Mouse (Mus musculus) embryonic facial prominence, embryonic 12.5 days (tissue): ENCODE results near the gene Pld4. TPM values are rescaled to one million over a fixed set of nuclear protein-coding genes. Genes with fewer than 3 reads are reported as not detected.

Experiments
- ATAC-seq: fragments of 200-750 bp; cut with Nextera tagmentation; 2 replicates; pipeline ENCODE4 v1.8.0; 2017; ENCODE audit not compliant: insufficient number of reproducible peaks, insufficient read depth, low FRiP score, low TSS enrichment
- H3K27ac ChIP-seq: fragments of 300-500 bp; sonication (generic); 2 replicates; pipeline ENCODE4 v1.5.1; 2016; ENCODE audit warnings: mild to moderate bottlenecking
- H3K27me3 ChIP-seq: fragments of 300-500 bp; sonication (generic); 2 replicates; pipeline ENCODE4 v1.6.1; 2016; ENCODE audit warnings: mild to moderate bottlenecking, moderate library complexity
- H3K36me3 ChIP-seq: fragments of 300-500 bp; sonication (generic); 2 replicates; pipeline ENCODE4 v1.6.1; 2016; ENCODE audit warnings: mild to moderate bottlenecking
- H3K4me1 ChIP-seq: fragments of 300-500 bp; sonication (generic); 2 replicates; pipeline ENCODE4 v1.6.1; 2016
- H3K4me2 ChIP-seq: fragments of 300-500 bp; sonication (generic); replicated peaks from 2 replicates; pipeline ENCODE4 v1.6.1; 2016; ENCODE audit warnings: mild to moderate bottlenecking, moderate library complexity
- H3K4me3 ChIP-seq: fragments of 300-500 bp; sonication (generic); 2 replicates; pipeline ENCODE4 v1.5.1; 2016; ENCODE audit warnings: mild to moderate bottlenecking
- H3K9ac ChIP-seq: fragments of 300-500 bp; sonication (generic); 2 replicates; pipeline ENCODE4 v1.6.1; 2016; ENCODE audit warnings: mild to moderate bottlenecking, moderate library complexity
- H3K9me3 ChIP-seq: fragments of 300-500 bp; sonication (generic); 2 replicates; pipeline ENCODE4 v1.6.1; 2016; ENCODE audit warnings: mild to moderate bottlenecking, moderate library complexity
- WGBS: fragments of 180-500 bp; shearing (Covaris S2); methylation state at CpG from one replicate; pipeline ENCODE4 v1.1.7; 2016; 5-methylcytosine and 5-hydroxymethylcytosine counted together
- polyA plus RNA-seq: library from polyadenylated mRNA; unstranded; fragments of >200 nt; fragmentation: Nextera tagmentation; extraction: Ambion mirVana; gene quantifications from 2 replicates; pipeline ENCODE4 v1.2.1, GENCODE M21; 2016

The Pld4 gene
- polyA plus RNA-seq, 1 experiment from 2014 or later: 4.9 TPM

DNA sequence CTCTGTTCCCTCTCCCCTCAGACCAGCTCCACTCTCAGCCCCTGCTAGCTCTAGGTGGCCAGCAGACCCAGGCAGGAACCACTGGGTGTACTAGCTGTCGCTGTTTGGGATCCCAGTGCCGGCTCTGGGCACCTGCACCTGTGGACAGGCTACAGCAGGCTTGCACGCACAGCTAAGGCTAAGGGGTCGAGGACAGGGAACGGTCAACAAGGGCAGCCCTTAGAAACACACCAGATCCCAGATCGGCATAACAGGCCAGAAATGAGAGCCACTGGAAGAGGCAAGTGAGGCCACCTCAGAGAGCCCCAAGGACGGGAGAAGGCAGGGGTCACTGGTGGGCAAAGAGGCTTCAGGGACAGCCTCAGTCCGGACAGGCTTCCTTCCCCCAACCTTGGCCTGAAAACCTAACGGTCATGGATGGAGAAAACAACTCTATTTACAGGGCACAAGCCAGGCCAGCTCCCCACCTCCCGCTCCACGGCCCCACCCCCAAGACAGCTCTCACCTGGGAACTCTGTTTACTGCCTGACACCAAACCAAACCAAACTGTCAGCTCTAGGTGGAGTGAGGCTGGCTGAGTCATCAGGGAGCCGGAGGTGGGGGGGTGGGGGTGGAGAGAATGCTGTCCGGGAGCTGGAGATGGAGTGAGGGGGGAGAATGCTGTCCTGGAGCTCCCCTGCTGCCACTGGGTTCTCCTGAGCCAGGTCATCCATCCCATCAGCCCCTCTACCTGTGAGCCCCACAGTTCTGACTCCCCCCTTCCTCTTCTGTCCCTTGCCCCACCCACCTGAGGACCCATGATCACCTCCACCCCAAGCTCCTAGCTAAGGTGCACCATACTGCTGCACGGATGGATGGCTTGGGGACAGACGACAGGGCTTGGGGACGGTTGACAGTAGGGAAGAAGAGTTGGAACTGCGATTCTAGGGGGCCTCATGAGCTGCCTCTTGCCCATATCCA lies 36.4 kb downstream of the Pld4 start:
- H3K27ac ChIP-seq: no peak overlapping the region
- 47% methylated on average over 17 of the region's 17 CpGs for WGBS

DNA sequence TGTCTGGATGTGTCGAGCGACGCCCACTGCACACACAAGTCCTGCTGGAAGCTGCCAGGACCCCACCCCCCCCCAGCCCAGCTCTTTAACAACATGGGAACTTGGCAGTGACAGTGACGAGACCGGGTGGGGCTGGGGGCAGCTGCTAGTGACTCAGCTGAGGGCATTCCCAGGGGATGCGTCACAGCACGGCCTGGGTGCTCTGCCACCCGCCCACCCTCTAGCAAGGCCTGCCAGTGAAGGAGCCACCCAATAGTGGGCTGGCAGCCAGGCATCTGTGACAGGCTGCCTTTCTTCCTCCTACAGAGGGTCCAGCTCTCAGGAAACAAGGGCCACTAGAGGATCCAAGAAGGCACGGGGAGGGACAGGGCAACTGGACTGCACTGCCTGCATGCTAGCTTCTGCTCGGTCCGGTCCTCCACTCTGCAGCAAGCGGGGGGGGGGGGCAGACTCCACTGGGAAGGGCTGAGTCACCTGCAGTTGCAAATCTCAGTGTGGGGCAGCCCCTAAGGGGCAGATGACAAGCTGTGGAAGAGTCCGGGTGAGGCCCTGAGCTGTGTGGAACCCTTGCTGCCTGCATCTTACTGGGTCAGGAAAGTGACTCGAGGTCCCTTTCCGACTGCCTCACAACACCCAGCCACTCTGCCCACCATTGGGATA lies 37.3 kb downstream of the Pld4 start:
- no peak overlapping the region for H3K4me3 ChIP-seq
- H3K4me1 ChIP-seq: peaks cover 21% of the 10 kb centered on the region; the same call in 1 of the 2 replicates
- no peak overlapping the region for H3K27ac ChIP-seq
- H3K9me3 ChIP-seq: no peaks in the 10 kb centered on the region
- peaks cover 26% of the 10 kb centered on the region for H3K27me3 ChIP-seq
- H3K36me3 ChIP-seq: no peaks in the 10 kb centered on the region
- no peak overlapping the region for H3K9ac ChIP-seq
- no peak overlapping the region for H3K4me2 ChIP-seq
- ATAC-seq: no peak
- 64% methylated on average over 15 of the region's 15 CpGs for WGBS

More for the DNA sequence above, 36.4 kb downstream of the Pld4 start:
- no peak overlapping the region for H3K4me2 ChIP-seq
- no peak for ATAC-seq
- no peak overlapping the region for H3K9ac ChIP-seq
- no peaks in the 10 kb centered on the region for H3K9me3 ChIP-seq
- peaks cover 19% of the 10 kb centered on the region; the same call in 1 of the 2 replicates for H3K4me1 ChIP-seq
- no peaks in the 10 kb centered on the region for H3K36me3 ChIP-seq
- no peak overlapping the region for H3K4me3 ChIP-seq
- H3K27me3 ChIP-seq: peaks cover 18% of the 10 kb centered on the region

DNA sequence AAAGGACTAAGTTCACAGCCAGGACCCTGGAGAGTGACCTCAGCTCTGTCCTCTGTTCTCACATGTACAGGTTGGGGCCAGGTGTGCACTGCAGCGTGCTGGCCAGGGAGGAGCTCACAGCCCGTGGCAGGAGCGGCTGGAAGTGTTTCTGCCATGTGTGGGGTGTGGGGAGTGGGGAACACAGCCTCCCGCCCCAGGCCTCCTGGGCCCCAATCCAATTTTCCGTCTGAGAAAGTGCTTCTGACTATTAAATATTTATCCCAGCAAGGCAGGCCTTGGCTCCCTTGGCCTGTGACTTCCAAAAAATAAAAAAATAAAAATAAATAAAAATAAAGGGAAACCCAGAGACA lies 37.9 kb downstream of the Pld4 start:
- ATAC-seq: no peak
- H3K4me1 ChIP-seq: peaks cover 21% of the 10 kb centered on the region; the same call in 1 of the 2 replicates
- H3K27me3 ChIP-seq: peaks cover 30% of the 10 kb centered on the region
- no peak overlapping the region for H3K4me3 ChIP-seq
- WGBS: 27% methylated on average over 5 of the region's 5 CpGs
- H3K9me3 ChIP-seq: no peaks in the 10 kb centered on the region
- no peaks in the 10 kb centered on the region for H3K36me3 ChIP-seq
- H3K27ac ChIP-seq: no peak overlapping the region
- no peak overlapping the region for H3K9ac ChIP-seq
- no peak overlapping the region for H3K4me2 ChIP-seq

DNA sequence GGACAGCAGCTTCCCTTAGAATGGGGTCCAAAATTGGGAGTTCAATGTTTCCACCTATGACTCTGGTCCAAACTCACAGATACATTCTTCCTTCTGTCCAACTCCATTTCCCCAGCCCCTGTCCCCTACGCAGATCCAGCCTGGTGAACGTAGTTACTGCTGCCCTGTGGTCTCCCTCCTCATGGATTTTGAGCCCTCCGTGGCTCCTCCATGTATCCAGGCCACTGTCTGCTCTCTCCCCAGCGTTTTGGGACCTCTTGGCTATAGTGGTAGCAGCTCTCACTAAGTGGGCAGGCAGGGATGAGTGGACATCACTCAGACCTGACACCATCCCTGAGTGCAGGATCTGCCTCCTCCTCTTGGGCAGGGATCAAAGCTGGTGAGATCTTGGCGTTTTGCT lies 38.3 kb downstream of the Pld4 start:
- Histone ChIP-seq H3K27ac (no peak overlapping the region), H3K27me3 (peaks cover 31% of the 10 kb centered on the region), H3K36me3 (no peaks in the 10 kb centered on the region), H3K9me3 (no peaks in the 10 kb centered on the region), H3K4me1 (peaks cover 21% of the 10 kb centered on the region; the same call in 1 of the 2 replicates), H3K4me2 (no peak overlapping the region), H3K4me3 (no peak overlapping the region), H3K9ac (no peak overlapping the region)
- ATAC-seq: no peak
- WGBS: 74% methylated on average over 5 of the region's 5 CpGs

DNA sequence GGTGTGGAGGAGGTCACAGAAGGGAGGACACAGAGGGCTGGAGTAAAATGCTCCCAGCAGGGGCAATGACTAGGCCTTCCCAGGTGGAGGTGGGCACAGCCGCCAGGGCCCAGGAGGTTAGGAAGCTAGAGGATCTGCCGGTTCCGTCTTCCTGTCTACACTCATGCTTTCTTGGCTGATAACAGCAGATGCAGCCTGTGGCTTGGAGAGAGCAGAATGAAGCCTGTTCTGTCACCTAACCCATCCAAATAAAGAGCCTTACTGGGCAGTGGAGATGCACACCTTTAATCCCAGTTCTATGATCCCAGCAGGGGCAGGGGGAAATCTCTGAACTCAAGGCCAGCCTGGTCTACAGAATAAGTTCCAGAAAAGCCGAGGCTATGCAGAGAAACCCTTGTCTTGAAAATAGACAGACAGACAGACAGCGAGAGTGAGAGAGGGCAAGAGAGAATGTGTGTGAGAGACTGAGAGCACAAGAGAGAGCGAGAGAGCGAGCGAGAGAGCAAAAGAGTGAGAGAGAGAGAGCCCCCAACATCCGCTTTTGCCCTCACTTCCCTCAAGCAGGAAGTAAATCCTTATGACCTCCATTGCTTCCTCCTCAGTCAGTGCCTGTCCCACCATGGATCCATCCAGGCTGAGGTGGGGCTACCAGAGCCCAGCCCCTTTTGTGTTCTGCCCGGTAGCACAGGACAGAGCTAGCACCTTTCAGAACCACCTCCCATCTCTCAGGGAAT lies 38.9 kb downstream of the Pld4 start:
- peaks cover 18% of the 10 kb centered on the region; the same call in 1 of the 2 replicates for H3K4me1 ChIP-seq
- H3K4me2 ChIP-seq: no peak overlapping the region
- no peaks in the 10 kb centered on the region for H3K36me3 ChIP-seq
- no peak for ATAC-seq
- 80% methylated on average over 10 of the region's 10 CpGs for WGBS
- H3K27me3 ChIP-seq: peaks cover 31% of the 10 kb centered on the region
- H3K4me3 ChIP-seq: no peak overlapping the region
- no peaks in the 10 kb centered on the region for H3K9me3 ChIP-seq
- no peak overlapping the region for H3K27ac ChIP-seq
- no peak overlapping the region for H3K9ac ChIP-seq

DNA sequence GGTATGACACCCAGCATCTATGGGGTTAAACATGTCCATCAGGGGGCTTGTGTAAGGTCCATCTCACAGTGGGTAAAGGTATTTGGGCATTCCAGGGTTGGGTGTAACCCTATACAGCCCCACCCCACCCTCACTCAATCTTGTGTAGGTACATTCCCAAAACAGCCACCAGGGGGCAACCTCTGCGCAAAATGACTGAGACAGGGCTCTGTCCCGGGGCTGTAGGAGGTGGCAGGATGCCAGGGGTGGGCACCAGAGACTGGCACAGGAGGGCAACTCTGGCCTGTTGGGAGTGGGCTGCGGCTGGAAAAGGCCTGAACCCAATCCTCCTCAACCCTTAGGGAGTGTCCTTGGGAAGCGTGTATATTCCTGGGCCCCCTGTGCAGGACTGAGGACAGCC lies 40.0 kb downstream of the Pld4 start:
- WGBS: 14% methylated on average over 4 of the region's 4 CpGs
- no peaks in the 10 kb centered on the region for H3K36me3 ChIP-seq
- no peak overlapping the region for H3K9ac ChIP-seq
- peaks cover 15% of the 10 kb centered on the region; the same call in 1 of the 2 replicates for H3K4me1 ChIP-seq
- H3K27ac ChIP-seq: no peak overlapping the region
- peaks cover 31% of the 10 kb centered on the region for H3K27me3 ChIP-seq
- no peak for ATAC-seq
- no peaks in the 10 kb centered on the region for H3K9me3 ChIP-seq
- H3K4me3 ChIP-seq: no peak overlapping the region
- H3K4me2 ChIP-seq: no peak overlapping the region

DNA sequence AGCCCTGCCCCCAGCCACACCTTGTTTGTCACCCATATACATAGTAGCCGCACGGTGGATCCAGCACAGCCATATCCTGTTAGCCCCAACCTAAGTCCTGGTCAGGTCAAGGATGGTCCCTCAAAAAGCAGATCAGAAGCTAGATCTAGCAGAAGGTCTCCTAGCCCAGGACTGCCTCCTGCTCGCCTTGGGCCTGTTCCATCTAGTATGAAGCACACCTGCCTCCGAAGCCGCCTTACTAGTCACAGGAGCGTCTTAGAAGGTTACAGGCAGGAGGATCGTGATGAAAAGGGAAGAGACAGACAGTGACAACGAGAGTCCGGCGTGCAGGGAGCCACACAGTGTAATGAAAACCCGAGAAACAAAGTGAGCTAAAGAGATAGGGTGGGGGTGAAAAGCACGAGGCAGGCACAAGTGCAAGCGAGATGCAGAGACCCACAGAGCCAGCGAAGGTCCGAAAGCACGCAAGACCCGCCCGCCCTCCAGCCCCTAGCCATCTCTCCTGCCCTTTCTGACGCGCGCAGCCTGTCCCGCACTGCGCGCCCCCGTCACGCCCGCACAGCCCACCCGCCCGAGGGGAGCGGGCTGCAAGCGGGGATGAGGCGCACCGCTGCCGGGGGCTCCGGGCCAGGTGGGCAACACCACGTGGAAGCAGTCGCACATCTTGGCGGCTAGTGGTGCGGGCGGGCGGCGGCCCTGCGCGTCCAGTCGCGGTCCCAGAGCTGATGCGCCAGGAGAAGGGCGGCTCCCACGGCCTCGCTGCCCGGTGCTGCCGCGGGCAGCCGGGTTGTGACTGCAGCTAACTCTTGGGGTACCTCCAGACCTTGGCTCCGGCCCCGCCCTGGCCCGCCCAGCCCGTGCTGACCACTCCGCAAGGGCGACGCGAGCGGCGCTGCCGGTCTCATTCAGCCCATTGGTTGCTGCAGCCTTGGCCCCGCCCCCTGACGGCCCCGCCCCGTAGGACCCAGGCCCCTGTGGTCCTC lies 41.7 kb downstream of the Pld4 start, which contains the start of gene Ahnak2:
Ahnak2 (minus strand) TSS at position 794 of the 983 bp plus-strand sequence.
- Histone ChIP-seq H3K9me3 (no peaks in the 10 kb centered on the region), H3K27me3 (peaks cover 32% of the 10 kb centered on the region), H3K27ac (no peak within 1 kb of the TSS), H3K4me2 (peak within 1 kb of the TSS; percentile 100), H3K9ac (peak within 1 kb of the TSS; percentile 63), H3K36me3 (no peaks in the 10 kb centered on the region), H3K4me3 (peak within 1 kb of the TSS; percentile 55), H3K4me1 (0 out of 2 replicates have a peak, but pooled peaks cover 10% of the 10 kb centered on the region)
- ATAC-seq: peak; percentile 53
- 5% methylated on average over 59 of the region's 69 CpGs for WGBS

DNA sequence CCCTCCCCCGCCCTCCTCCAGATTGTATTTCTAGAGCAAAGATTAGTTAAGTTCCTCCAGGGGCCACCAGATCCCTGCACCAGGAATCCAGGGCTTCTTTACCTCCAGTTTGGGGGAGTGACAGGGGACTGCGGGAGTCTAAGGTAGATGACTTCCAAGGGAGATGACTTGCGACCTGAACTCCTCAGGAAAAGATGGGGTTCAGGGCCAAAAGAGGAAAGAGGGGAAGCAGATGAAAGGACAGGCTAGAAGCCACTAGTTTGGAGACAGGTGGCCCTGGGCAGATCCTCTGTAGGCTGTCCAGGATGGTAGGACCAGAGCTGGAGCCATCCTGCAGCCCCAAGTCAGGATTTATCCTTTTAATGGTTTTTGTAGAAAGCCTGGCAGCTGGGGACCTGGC lies 42.5 kb downstream of the Pld4 start:
- 25% methylated on average over 3 of the region's 3 CpGs for WGBS
- Histone ChIP-seq H3K9ac (no peak overlapping the region), H3K27me3 (peaks cover 30% of the 10 kb centered on the region)

DNA sequence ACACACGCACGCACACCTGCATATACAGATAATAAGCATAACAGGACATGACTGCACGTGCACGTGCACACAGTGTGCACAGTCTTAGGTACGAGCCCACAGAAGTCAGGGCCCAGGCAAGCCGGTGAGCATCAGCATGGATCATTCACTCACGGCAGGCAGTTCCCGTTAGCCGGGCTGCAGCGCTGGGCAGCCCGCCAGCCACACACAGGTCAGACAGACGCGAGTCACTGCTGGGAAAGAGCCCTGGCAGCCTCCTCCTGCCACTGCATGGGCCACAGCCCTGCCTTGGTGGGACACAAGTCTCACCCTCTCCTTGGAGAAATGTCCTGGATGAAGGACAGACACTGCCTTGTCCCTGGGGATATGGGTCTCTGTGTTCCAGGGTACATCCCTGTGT lies 43.6 kb downstream of the Pld4 start:
- H3K9me3 ChIP-seq: no peaks in the 10 kb centered on the region
- H3K27me3 ChIP-seq: peaks cover 30% of the 10 kb centered on the region
- peaks cover 15% of the 10 kb centered on the region; the same call in 1 of the 2 replicates for H3K4me1 ChIP-seq

More for the DNA sequence above, 42.5 kb downstream of the Pld4 start:
- no peak overlapping the region for H3K4me3 ChIP-seq
- H3K4me2 ChIP-seq: peak overlapping the region; percentile 100
- no peak overlapping the region for H3K27ac ChIP-seq
- H3K36me3 ChIP-seq: no peaks in the 10 kb centered on the region
- 0 out of 2 replicates have a peak, but pooled peaks cover 10% of the 10 kb centered on the region for H3K4me1 ChIP-seq
- no peak for ATAC-seq
- no peaks in the 10 kb centered on the region for H3K9me3 ChIP-seq

DNA sequence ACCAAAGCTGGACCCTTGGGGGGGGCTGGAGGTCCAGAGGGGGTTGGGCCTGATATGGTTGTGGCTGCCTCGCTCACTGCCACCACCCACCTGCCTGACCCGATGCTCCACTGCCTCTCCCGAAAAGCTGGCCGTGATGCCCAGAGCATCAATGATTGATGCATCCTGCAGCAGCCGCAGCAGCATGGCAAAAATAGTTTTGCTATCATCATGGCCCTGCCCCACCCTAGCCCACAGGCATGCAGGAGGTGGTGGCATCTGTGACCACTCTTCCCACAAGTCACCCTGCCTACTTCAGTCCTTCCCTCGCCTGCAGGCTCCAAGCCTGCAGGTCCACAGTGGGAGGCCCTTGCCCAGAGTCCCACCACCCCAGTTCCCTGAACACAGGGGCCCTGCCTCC lies 45.6 kb downstream of the Pld4 start:
- no peaks in the 10 kb centered on the region for H3K9me3 ChIP-seq
- H3K4me2 ChIP-seq: no peak overlapping the region
- peaks cover 20% of the 10 kb centered on the region for H3K4me1 ChIP-seq
- no peak overlapping the region for H3K4me3 ChIP-seq
- ATAC-seq: no peak
- no peak overlapping the region for H3K9ac ChIP-seq
- peaks cover 24% of the 10 kb centered on the region for H3K27me3 ChIP-seq
- no peak overlapping the region for H3K27ac ChIP-seq
- 76% methylated on average over 6 of the region's 6 CpGs for WGBS
- no peaks in the 10 kb centered on the region for H3K36me3 ChIP-seq

More for the DNA sequence above, 43.6 kb downstream of the Pld4 start:
- Histone ChIP-seq H3K27ac (no peak overlapping the region), H3K9ac (no peak overlapping the region), H3K36me3 (no peaks in the 10 kb centered on the region), H3K4me3 (no peak overlapping the region), H3K4me2 (no peak overlapping the region)
- WGBS: 57% methylated on average over 13 of the region's 13 CpGs
- no peak for ATAC-seq
